Mouse (Mus musculus): ENCODE data around the gene Gmnn. TPM values are rescaled to one million over a fixed set of nuclear protein-coding genes. Genes with fewer than 3 reads are reported as not detected.

Gmnn gene
- polyA plus RNA-seq, 1 experiment from 2014 or later, result 172 TPM

DNA sequence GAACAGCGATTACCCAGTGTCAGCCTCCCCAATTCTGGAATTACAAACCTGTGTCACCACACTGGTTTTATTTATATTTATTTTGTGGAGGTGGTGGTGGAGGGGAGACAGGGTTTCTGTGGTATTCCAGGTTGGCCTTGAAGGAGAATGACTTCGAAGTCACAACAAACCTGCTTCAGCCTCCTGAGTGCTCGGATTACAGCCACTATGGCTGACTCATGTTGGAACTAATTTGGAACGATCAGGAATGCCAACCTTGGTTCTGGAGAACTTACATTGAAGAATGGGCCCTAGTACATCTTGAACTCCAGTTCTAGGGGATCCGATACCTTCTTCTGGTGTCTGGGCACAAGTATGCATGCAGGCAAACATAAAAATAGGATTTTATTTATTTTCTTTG is 37.7 kb upstream of the Gmnn start:
- peak overlapping the region; percentile 61 for H3K4me2 ChIP-seq (ENCODE audit: low read depth, low read length)
- no peaks in the 10 kb centered on the region for H3K9me3 ChIP-seq (replicated peaks; ENCODE audit: control insufficient read depth, low read length)
- DNase-seq (ENCODE audit: low spot score), result no peak
- ATAC-seq (replicated peaks; ENCODE audit: insufficient number of reproducible peaks, low FRiP score, low TSS enrichment, low read depth), result no peak
- H3K27me3 ChIP-seq (ENCODE audit: control insufficient read depth, insufficient read depth, low read length), result no peaks in the 10 kb centered on the region
- H3K4me1 ChIP-seq (ENCODE audit: control insufficient read depth, insufficient read depth, low read length), result no peaks in the 10 kb centered on the region
- H3K36me3 ChIP-seq (replicated peaks; ENCODE audit: control insufficient read depth, insufficient read depth, low read depth, low read length), result no peaks in the 10 kb centered on the region
- H3K9ac ChIP-seq (replicated peaks; ENCODE audit: low read length), result no peak overlapping the region
- 60% methylated on average over 5 of the region's 5 CpGs for WGBS
- H3K27ac ChIP-seq (replicated peaks; ENCODE audit: low read depth, low read length), result no peak overlapping the region
- peak overlapping the region; percentile 34; the same call in 1 of the 2 replicates for H3K4me3 ChIP-seq (ENCODE audit: low read depth, low read length)

DNA sequence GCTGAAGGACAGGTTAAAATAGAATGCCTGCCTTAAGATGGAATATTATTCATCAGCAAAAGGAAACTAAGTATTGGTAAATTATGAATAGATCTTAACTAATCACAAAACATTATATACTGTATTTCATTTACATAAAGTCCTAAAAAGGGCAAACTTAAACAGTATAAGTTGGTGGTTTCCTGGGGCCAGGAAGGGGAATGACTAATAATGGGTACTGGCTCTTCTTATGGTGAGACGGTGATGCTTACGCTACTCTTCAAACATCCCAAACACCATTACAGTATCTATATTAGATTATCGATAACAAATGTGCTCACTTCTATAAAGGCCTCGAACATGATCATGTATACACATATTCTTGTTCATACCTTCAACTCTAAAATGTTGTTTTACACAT is 37.0 kb upstream of the Gmnn start:
- H3K4me1 ChIP-seq (ENCODE audit: control insufficient read depth, insufficient read depth, low read length), result no peaks in the 10 kb centered on the region
- 90% methylated on average over 4 of the region's 4 CpGs for WGBS
- no peaks in the 10 kb centered on the region for H3K9me3 ChIP-seq (replicated peaks; ENCODE audit: control insufficient read depth, low read length)
- ATAC-seq (replicated peaks; ENCODE audit: insufficient number of reproducible peaks, low FRiP score, low TSS enrichment, low read depth) (no peak), DNase-seq (ENCODE audit: low spot score) (no peak)
- H3K36me3 ChIP-seq (replicated peaks; ENCODE audit: control insufficient read depth, insufficient read depth, low read depth, low read length), result no peaks in the 10 kb centered on the region
- H3K4me3 ChIP-seq (ENCODE audit: low read depth, low read length), result no peak overlapping the region
- no peak overlapping the region for H3K4me2 ChIP-seq (ENCODE audit: low read depth, low read length)
- H3K27ac ChIP-seq (replicated peaks; ENCODE audit: low read depth, low read length), result no peak overlapping the region
- no peak overlapping the region for H3K9ac ChIP-seq (replicated peaks; ENCODE audit: low read length)
- no peaks in the 10 kb centered on the region for H3K27me3 ChIP-seq (ENCODE audit: control insufficient read depth, insufficient read depth, low read length)

DNA sequence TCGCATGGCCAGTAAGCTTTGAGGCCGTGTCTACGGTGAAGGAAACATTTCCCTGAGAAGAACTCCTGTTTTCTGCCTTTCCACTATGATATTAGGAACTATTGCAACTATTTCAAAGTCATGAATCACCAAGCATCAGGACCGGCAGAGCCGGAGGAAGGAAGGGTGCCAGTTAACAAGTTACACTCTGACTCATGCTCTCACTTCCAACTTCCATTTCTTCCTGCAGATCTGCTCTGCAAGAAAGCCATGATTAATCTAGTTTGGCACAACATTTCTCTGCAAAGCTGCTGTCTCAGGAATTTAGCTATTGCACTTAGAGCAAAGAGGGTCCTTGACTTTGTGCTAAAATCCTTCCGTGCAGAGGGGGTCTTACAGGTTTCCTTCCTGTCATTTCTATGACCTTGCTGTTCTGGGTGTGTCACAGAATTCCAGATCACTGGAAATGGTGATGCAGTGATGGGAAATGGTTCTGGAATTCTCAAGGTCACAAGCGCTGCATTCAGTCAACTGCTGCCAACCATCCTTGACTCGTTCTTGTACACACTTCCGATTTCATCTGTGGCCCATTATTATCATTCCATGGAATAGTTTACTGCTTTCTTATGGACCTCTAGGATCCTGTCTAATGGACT is 30.8 kb upstream of the Gmnn start:
- WGBS, result 87% methylated on average over 9 of the region's 9 CpGs
- no peak overlapping the region for H3K4me2 ChIP-seq (ENCODE audit: low read depth, low read length)
- H3K9ac ChIP-seq (replicated peaks; ENCODE audit: low read length), result no peak overlapping the region
- H3K9me3 ChIP-seq (replicated peaks; ENCODE audit: control insufficient read depth, low read length), result no peaks in the 10 kb centered on the region
- DNase-seq (ENCODE audit: low spot score) (no peak), ATAC-seq (replicated peaks; ENCODE audit: insufficient number of reproducible peaks, low FRiP score, low TSS enrichment, low read depth) (no peak)
- H3K4me3 ChIP-seq (ENCODE audit: low read depth, low read length), result no peak overlapping the region
- no peak overlapping the region for H3K27ac ChIP-seq (replicated peaks; ENCODE audit: low read depth, low read length)
- H3K4me1 ChIP-seq (ENCODE audit: control insufficient read depth, insufficient read depth, low read length), result no peaks in the 10 kb centered on the region
- H3K36me3 ChIP-seq (replicated peaks; ENCODE audit: control insufficient read depth, insufficient read depth, low read depth, low read length), result no peaks in the 10 kb centered on the region
- no peaks in the 10 kb centered on the region for H3K27me3 ChIP-seq (ENCODE audit: control insufficient read depth, insufficient read depth, low read length)

DNA sequence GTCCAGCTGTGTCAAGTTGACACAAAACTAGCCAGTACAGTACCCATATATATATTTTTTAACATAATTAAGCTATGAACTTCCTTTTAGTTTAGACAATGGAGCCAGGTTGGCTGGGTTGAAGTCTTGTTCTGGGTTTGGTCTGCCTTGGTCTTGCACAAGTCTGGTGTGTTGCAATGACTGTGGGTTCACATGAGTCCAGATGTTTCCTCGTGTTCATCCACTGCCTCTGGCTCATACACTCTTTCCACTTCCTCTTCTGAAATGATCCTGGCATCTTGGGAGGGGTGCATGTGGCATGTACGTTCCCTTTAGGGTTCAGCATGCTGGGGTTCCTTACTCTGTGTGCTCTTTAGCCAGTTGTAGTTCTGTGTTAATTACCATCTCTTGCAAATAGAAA is 29.6 kb upstream of the Gmnn start:
- no peaks in the 10 kb centered on the region for H3K4me1 ChIP-seq (ENCODE audit: control insufficient read depth, insufficient read depth, low read length)
- H3K36me3 ChIP-seq (replicated peaks; ENCODE audit: control insufficient read depth, insufficient read depth, low read depth, low read length), result no peaks in the 10 kb centered on the region
- H3K27me3 ChIP-seq (ENCODE audit: control insufficient read depth, insufficient read depth, low read length), result no peaks in the 10 kb centered on the region
- H3K27ac ChIP-seq (replicated peaks; ENCODE audit: low read depth, low read length), result no peak overlapping the region
- DNase-seq (ENCODE audit: low spot score) (no peak), ATAC-seq (replicated peaks; ENCODE audit: insufficient number of reproducible peaks, low FRiP score, low TSS enrichment, low read depth) (no peak)
- no peak overlapping the region for H3K4me2 ChIP-seq (ENCODE audit: low read depth, low read length)
- no peaks in the 10 kb centered on the region for H3K9me3 ChIP-seq (replicated peaks; ENCODE audit: control insufficient read depth, low read length)
- no peak overlapping the region for H3K4me3 ChIP-seq (ENCODE audit: low read depth, low read length)
- H3K9ac ChIP-seq (replicated peaks; ENCODE audit: low read length), result no peak overlapping the region
- WGBS, result 75% methylated on average over 2 of the region's 2 CpGs

DNA sequence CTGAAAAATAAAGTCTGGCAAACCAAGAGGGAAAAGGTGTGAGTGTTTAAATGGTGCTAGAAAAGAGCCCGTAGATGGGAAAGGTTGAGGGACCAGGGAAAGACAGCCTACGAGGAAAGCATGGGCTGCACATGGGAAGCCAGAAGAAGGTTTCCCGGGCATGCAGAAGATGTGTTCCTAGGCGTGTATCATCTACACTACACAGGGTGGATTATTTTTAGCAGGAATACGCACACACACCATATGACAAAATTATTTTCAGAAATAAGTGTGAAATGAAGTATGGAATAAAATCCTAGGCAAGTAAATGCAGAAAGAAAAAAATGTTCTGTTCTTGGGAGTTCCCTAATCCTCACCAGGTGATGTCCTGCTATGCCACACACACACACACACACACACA is 25.8 kb upstream of the Gmnn start:
- H3K36me3 ChIP-seq (replicated peaks; ENCODE audit: control insufficient read depth, insufficient read depth, low read depth, low read length), result no peaks in the 10 kb centered on the region
- no peak overlapping the region for H3K27ac ChIP-seq (replicated peaks; ENCODE audit: low read depth, low read length)
- DNase-seq (ENCODE audit: low spot score), result no peak
- WGBS, result 89% methylated on average over 5 of the region's 5 CpGs
- no peak overlapping the region for H3K4me3 ChIP-seq (ENCODE audit: low read depth, low read length)
- no peak for ATAC-seq (replicated peaks; ENCODE audit: insufficient number of reproducible peaks, low FRiP score, low TSS enrichment, low read depth)
- no peak overlapping the region for H3K4me2 ChIP-seq (ENCODE audit: low read depth, low read length)
- H3K4me1 ChIP-seq (ENCODE audit: control insufficient read depth, insufficient read depth, low read length), result no peaks in the 10 kb centered on the region
- no peak overlapping the region for H3K9ac ChIP-seq (replicated peaks; ENCODE audit: low read length)
- H3K27me3 ChIP-seq (ENCODE audit: control insufficient read depth, insufficient read depth, low read length), result no peaks in the 10 kb centered on the region
- no peaks in the 10 kb centered on the region for H3K9me3 ChIP-seq (replicated peaks; ENCODE audit: control insufficient read depth, low read length)

DNA sequence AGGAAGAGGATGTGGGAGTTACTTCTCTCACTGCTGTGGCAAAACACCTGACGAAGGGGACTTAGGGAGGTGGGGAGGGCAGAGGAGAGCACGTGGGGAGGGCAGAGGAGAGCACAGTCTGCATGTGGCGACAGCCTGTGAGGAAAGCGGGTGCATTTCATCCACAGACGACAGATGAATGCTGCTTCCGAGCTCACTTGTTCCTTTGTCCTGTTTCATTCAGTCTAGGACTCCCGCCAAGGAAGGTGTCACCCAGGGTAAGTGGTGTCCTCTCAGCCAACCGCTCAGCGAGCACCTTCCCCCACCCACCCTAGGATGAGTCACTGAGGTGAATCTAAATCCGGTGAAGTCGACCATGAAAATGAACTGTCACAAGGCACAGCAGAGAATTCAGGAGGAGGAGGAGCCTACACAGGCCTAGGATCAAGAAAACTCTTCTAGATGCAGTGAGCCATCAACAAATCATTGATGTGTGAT is 24.3 kb upstream of the Gmnn start:
- Histone ChIP-seq H3K9ac (replicated peaks; ENCODE audit: low read length) (no peak overlapping the region), H3K4me1 (ENCODE audit: control insufficient read depth, insufficient read depth, low read length) (no peaks in the 10 kb centered on the region), H3K36me3 (replicated peaks; ENCODE audit: control insufficient read depth, insufficient read depth, low read depth, low read length) (no peaks in the 10 kb centered on the region), H3K4me3 (ENCODE audit: low read depth, low read length) (no peak overlapping the region), H3K9me3 (replicated peaks; ENCODE audit: control insufficient read depth, low read length) (no peaks in the 10 kb centered on the region), H3K4me2 (ENCODE audit: low read depth, low read length) (no peak overlapping the region), H3K27ac (replicated peaks; ENCODE audit: low read depth, low read length) (no peak overlapping the region), H3K27me3 (ENCODE audit: control insufficient read depth, insufficient read depth, low read length) (no peaks in the 10 kb centered on the region)
- DNase-seq (ENCODE audit: low spot score) (no peak), ATAC-seq (replicated peaks; ENCODE audit: insufficient number of reproducible peaks, low FRiP score, low TSS enrichment, low read depth) (no peak)
- 67% methylated on average over 11 of the region's 11 CpGs for WGBS

GRCm38 (mm10) chr13:24781916-24782315 is 20.2 kb upstream of the Gmnn start:
- no peak overlapping the region for H3K9ac ChIP-seq (replicated peaks; ENCODE audit: low read length)
- no peaks in the 10 kb centered on the region for H3K4me1 ChIP-seq (ENCODE audit: control insufficient read depth, insufficient read depth, low read length)
- DNase-seq (ENCODE audit: low spot score) (no peak), ATAC-seq (replicated peaks; ENCODE audit: insufficient number of reproducible peaks, low FRiP score, low TSS enrichment, low read depth) (no peak)
- H3K27me3 ChIP-seq (ENCODE audit: control insufficient read depth, insufficient read depth, low read length), result no peaks in the 10 kb centered on the region
- no peaks in the 10 kb centered on the region for H3K9me3 ChIP-seq (replicated peaks; ENCODE audit: control insufficient read depth, low read length)
- no peak overlapping the region for H3K4me3 ChIP-seq (ENCODE audit: low read depth, low read length)
- 83% methylated on average over 5 of the region's 5 CpGs for WGBS
- H3K36me3 ChIP-seq (replicated peaks; ENCODE audit: control insufficient read depth, insufficient read depth, low read depth, low read length), result no peaks in the 10 kb centered on the region
- H3K4me2 ChIP-seq (ENCODE audit: low read depth, low read length), result no peak overlapping the region
- no peak overlapping the region for H3K27ac ChIP-seq (replicated peaks; ENCODE audit: low read depth, low read length)

GRCm38 (mm10) chr13:24778706-24779380 is 17.1 kb upstream of the Gmnn start:
- Histone ChIP-seq H3K36me3 (replicated peaks; ENCODE audit: control insufficient read depth, insufficient read depth, low read depth, low read length) (no peaks in the 10 kb centered on the region), H3K9ac (replicated peaks; ENCODE audit: low read length) (no peak overlapping the region), H3K4me2 (ENCODE audit: low read depth, low read length) (no peak overlapping the region), H3K4me3 (ENCODE audit: low read depth, low read length) (no peak overlapping the region), H3K9me3 (replicated peaks; ENCODE audit: control insufficient read depth, low read length) (no peaks in the 10 kb centered on the region), H3K4me1 (ENCODE audit: control insufficient read depth, insufficient read depth, low read length) (no peaks in the 10 kb centered on the region), H3K27me3 (ENCODE audit: control insufficient read depth, insufficient read depth, low read length) (no peaks in the 10 kb centered on the region), H3K27ac (replicated peaks; ENCODE audit: low read depth, low read length) (no peak overlapping the region)
- 84% methylated on average over 8 of the region's 8 CpGs for WGBS
- ATAC-seq (replicated peaks; ENCODE audit: insufficient number of reproducible peaks, low FRiP score, low TSS enrichment, low read depth), result no peak
- no peak for DNase-seq (ENCODE audit: low spot score)
